Comparison of ENCODE assay signal across 22 mouse cellular contexts in genomic region chr11:65551073-65551472, GRCm38 (mm10).
DNase-seq lines count a peak whose midpoint lies in the region; ATAC-seq and TF ChIP-seq lines count a peak whose summit lies in the region.
"Had no signal": no experiment of that assay in that cellular context is flagged by ENCODE, and none has a peak within 500 bp of the region (broad histone marks: within the 10 kb centered on the region; RNA-seq: fewer than 3 reads in every experiment).

No protein-coding gene starts in this region.

- H3K4me2 ChIP-seq in lung, embryonic 14.5 days, result no peak overlapping the region
- no peak overlapping the region for H3K4me2 ChIP-seq in lung, embryonic 15.5 days
- H3K4me2 ChIP-seq in lung, embryonic 16.5 days (ENCODE audit: low read depth, low read length), result no peak overlapping the region
- H3K4me2 ChIP-seq in stomach, postnatal 0 days (replicated peaks; ENCODE audit: low read depth), result no peak overlapping the region

- H3K9ac ChIP-seq in lung, embryonic 14.5 days, result no peak overlapping the region
- no peak overlapping the region for H3K9ac ChIP-seq in lung, embryonic 15.5 days
- no peak overlapping the region for H3K9ac ChIP-seq in lung, embryonic 16.5 days (ENCODE audit: low read length)
- H3K9ac ChIP-seq in stomach, postnatal 0 days (ENCODE audit: low read length), result no peak overlapping the region

- H3K4me3 ChIP-seq in lung, embryonic 14.5 days (ENCODE audit: low read depth, low read length), result no peak overlapping the region
- no peak overlapping the region for H3K4me3 ChIP-seq in lung, embryonic 15.5 days
- H3K4me3 ChIP-seq in lung, embryonic 16.5 days (ENCODE audit: low read length), result no peak overlapping the region
- no peak overlapping the region for H3K4me3 ChIP-seq in stomach, postnatal 0 days (ENCODE audit: low read depth, low read length)

- ATAC-seq in lung, embryonic 14.5 days (ENCODE audit: insufficient read depth), result peak; percentile 68
- peak; percentile 46; the same call in 1 of the 2 replicates for ATAC-seq in lung, embryonic 15.5 days (ENCODE audit: borderline replicate concordance, extremely low read depth, low FRiP score, low TSS enrichment)
- ATAC-seq in lung, embryonic 16.5 days (ENCODE audit: low read depth), result peak; percentile 88
- no peak for ATAC-seq in stomach, postnatal 0 days (ENCODE audit: low FRiP score, low TSS enrichment)
- ATAC-seq: activated CD4-positive, CD25-positive, alpha-beta regulatory T cell, adult 4 months; CD4-positive, CD25-positive, alpha-beta regulatory T cell, adult 4 months; Patski had no signal

- DNase-seq in lung, embryonic 14.5 days, result peak; percentile 78
- DNase-seq in lung, postnatal 36 days, result no peak
- no peak for DNase-seq in lung, postnatal 10 days
- DNase-seq in lung, postnatal 25 days (ENCODE audit: low spot score), result no peak
- no peak for DNase-seq in stomach, postnatal 0 days (ENCODE audit: low spot score)
- no peak for DNase-seq in kidney, adult 9 months
- DNase-seq: adrenal gland, adult 2 months; adrenal gland, adult 8-10 months; adrenal gland, postnatal 10 days; adrenal gland, postnatal 14 days; adrenal gland, postnatal 25 days; adrenal gland, postnatal 36 days; B cell, adult 2 months; cerebellum, adult 11 months; cerebellum, adult 11-12 months had no signal

- no peaks in the 10 kb centered on the region for H3K9me3 ChIP-seq in lung, embryonic 14.5 days (ENCODE audit: low read depth, low read length)
- H3K9me3 ChIP-seq in lung, embryonic 15.5 days, result no peaks in the 10 kb centered on the region
- no peaks in the 10 kb centered on the region for H3K9me3 ChIP-seq in lung, embryonic 16.5 days (ENCODE audit: control insufficient read depth, low read length)
- H3K9me3 ChIP-seq in stomach, postnatal 0 days (ENCODE audit: control insufficient read depth, low read length), result no peaks in the 10 kb centered on the region
- H3K9me3 ChIP-seq: G1E had no signal

- no peaks in the 10 kb centered on the region for H3K4me1 ChIP-seq in lung, embryonic 14.5 days (ENCODE audit: insufficient read depth)
- H3K4me1 ChIP-seq in lung, embryonic 15.5 days, result peaks cover 6% of the 10 kb centered on the region; the same call in 1 of the 2 replicates
- H3K4me1 ChIP-seq in lung, embryonic 16.5 days (replicated peaks; ENCODE audit: control insufficient read depth, insufficient read depth, low read length), result 0 out of 2 replicates have a peak, but pooled peaks cover 3% of the 10 kb centered on the region
- H3K4me1 ChIP-seq in stomach, postnatal 0 days (replicated peaks; ENCODE audit: control insufficient read depth, insufficient read depth), result no peaks in the 10 kb centered on the region

- no peaks in the 10 kb centered on the region for H3K27me3 ChIP-seq in lung, embryonic 14.5 days (ENCODE audit: insufficient read depth, low read length)
- H3K27me3 ChIP-seq in lung, embryonic 15.5 days, result no peaks in the 10 kb centered on the region
- no peaks in the 10 kb centered on the region for H3K27me3 ChIP-seq in lung, embryonic 16.5 days (ENCODE audit: control insufficient read depth, insufficient read depth, low read depth, low read length)
- H3K27me3 ChIP-seq in stomach, postnatal 0 days (ENCODE audit: control insufficient read depth, insufficient read depth, low read length), result no peaks in the 10 kb centered on the region
- H3K27me3 ChIP-seq: CH12.LX, Patski had no signal

- no peak for TF ChIP-seq EP300 in stomach, postnatal 0 days (optimal IDR thresholded peaks at IDR 0.05)

- H3K27ac ChIP-seq in lung, embryonic 14.5 days (ENCODE audit: low read depth), result no peak overlapping the region
- peak overlapping the region; percentile 47; the same call in 1 of the 2 replicates for H3K27ac ChIP-seq in lung, embryonic 15.5 days
- H3K27ac ChIP-seq in lung, embryonic 16.5 days (ENCODE audit: low read length), result peak overlapping the region; percentile 26; the same call in 1 of the 2 replicates
- peak overlapping the region; percentile 56 for H3K27ac ChIP-seq in stomach, postnatal 0 days (replicated peaks)

- no peaks in the 10 kb centered on the region for H3K36me3 ChIP-seq in lung, embryonic 14.5 days (ENCODE audit: insufficient read depth)
- H3K36me3 ChIP-seq in lung, embryonic 15.5 days, result no peaks in the 10 kb centered on the region
- no peaks in the 10 kb centered on the region for H3K36me3 ChIP-seq in lung, embryonic 16.5 days (ENCODE audit: control insufficient read depth, insufficient read depth, low read length)
- H3K36me3 ChIP-seq in stomach, postnatal 0 days (ENCODE audit: control insufficient read depth, insufficient read depth, low read length), result no peaks in the 10 kb centered on the region
- H3K36me3 ChIP-seq: G1E had no signal

- TF ChIP-seq CTCF in lung, embryonic 14.5 days (IDR thresholded peaks at IDR 0.05; ENCODE audit: low read depth), result no peak
- TF ChIP-seq CTCF in stomach, postnatal 0 days (IDR thresholded peaks at IDR 0.05; ENCODE audit: low read depth), result no peak

- WGBS in lung, embryonic 14.5 days, result 34% methylated on average over 6 of the region's 6 CpGs
- 36% methylated on average over 6 of the region's 6 CpGs for WGBS in lung, embryonic 15.5 days
- whole genome bisulfite sequencing in lung, embryonic 16.5 days, result 54% methylated on average over 6 of the region's 6 CpGs
- 47% methylated on average over 6 of the region's 6 CpGs for WGBS in stomach, postnatal 0 days
